Mouse (Mus musculus): ENCODE data around the gene Ppp4r2.
A peak's percentile ranks its signal among the peaks of the same experiment; 100 is the strongest.

Gene Ppp4r2

GRCm38 (mm10) chr6:100833355-100833754 is at the start of gene Ppp4r2:
Gene Ppp4r2 (plus strand): TSS chr6:100833622.
- peak; percentile 83 for DNase-seq (ENCODE audit: low spot score)

GRCm38 (mm10) chr6:100787726-100788125 is 45.7 kb upstream of the Ppp4r2 start:
- DNase-seq (ENCODE audit: low spot score) = no peak

GRCm38 (mm10) chr6:100789161-100789560 is 44.3 kb upstream of the Ppp4r2 start:
- DNase-seq (ENCODE audit: low spot score) = no peak

- DNase-seq (ENCODE audit: low spot score) = no peak
Observed at GRCm38 (mm10) chr6:100792055-100792659, 41.3 kb upstream of the Ppp4r2 start.

GRCm38 (mm10) chr6:100792973-100793769 is 40.3 kb upstream of the Ppp4r2 start:
- no peak for DNase-seq (ENCODE audit: low spot score)

- no peak for DNase-seq (ENCODE audit: low spot score)
Observed at GRCm38 (mm10) chr6:100795797-100796196, 37.6 kb upstream of the Ppp4r2 start.

GRCm38 (mm10) chr6:100799290-100799689 is 34.1 kb upstream of the Ppp4r2 start:
- DNase-seq (ENCODE audit: low spot score) = no peak

GRCm38 (mm10) chr6:100799766-100800165 is 33.7 kb upstream of the Ppp4r2 start:
- no peak for DNase-seq (ENCODE audit: low spot score)

- DNase-seq (ENCODE audit: low spot score) = peak; percentile 7
Observed at GRCm38 (mm10) chr6:100800497-100800955, 32.9 kb upstream of the Ppp4r2 start.

- DNase-seq (ENCODE audit: low spot score) = no peak
Observed at GRCm38 (mm10) chr6:100802381-100803083, 30.9 kb upstream of the Ppp4r2 start.

- DNase-seq (ENCODE audit: low spot score) = no peak
Observed at GRCm38 (mm10) chr6:100803250-100803649, 30.2 kb upstream of the Ppp4r2 start.

- DNase-seq (ENCODE audit: low spot score) = no peak
Observed at GRCm38 (mm10) chr6:100807187-100807586, 26.2 kb upstream of the Ppp4r2 start.

- no peak for DNase-seq (ENCODE audit: low spot score)
Observed at GRCm38 (mm10) chr6:100807746-100808145, 25.7 kb upstream of the Ppp4r2 start.

GRCm38 (mm10) chr6:100808221-100808778 is 25.1 kb upstream of the Ppp4r2 start:
- DNase-seq (ENCODE audit: low spot score) = no peak

GRCm38 (mm10) chr6:100810117-100810516 is 23.3 kb upstream of the Ppp4r2 start:
- no peak for DNase-seq (ENCODE audit: low spot score)

- DNase-seq (ENCODE audit: low spot score) = no peak
Observed at GRCm38 (mm10) chr6:100811731-100812130, 21.7 kb upstream of the Ppp4r2 start.

GRCm38 (mm10) chr6:100821367-100821766 is 12.1 kb upstream of the Ppp4r2 start:
- DNase-seq (ENCODE audit: low spot score) = no peak

- DNase-seq (ENCODE audit: low spot score) = no peak
Observed at GRCm38 (mm10) chr6:100823356-100823755, 10.1 kb upstream of the Ppp4r2 start.

GRCm38 (mm10) chr6:100824381-100824965 is 8.9 kb upstream of the Ppp4r2 start:
- DNase-seq (ENCODE audit: low spot score) = no peak

- DNase-seq (ENCODE audit: low spot score) = no peak
Observed at GRCm38 (mm10) chr6:100826046-100826445, 7.4 kb upstream of the Ppp4r2 start.

GRCm38 (mm10) chr6:100828565-100828964 is 4.9 kb upstream of the Ppp4r2 start:
- DNase-seq (ENCODE audit: low spot score) = no peak

GRCm38 (mm10) chr6:100829770-100830169 is 3.7 kb upstream of the Ppp4r2 start:
- DNase-seq (ENCODE audit: low spot score) = no peak

Data from yolk sac, embryonic 10.5 days (tissue).